Mouse (Mus musculus) hindbrain, embryonic 11.5 days (tissue): ENCODE data around the gene Gpx4. TPM values are rescaled to one million over a fixed set of nuclear protein-coding genes. Genes with fewer than 3 reads are reported as not detected.

Experiments used
- ATAC-seq: fragments of 200-750 bp; cut with Nextera tagmentation; 2 replicates; pipeline ENCODE4 v1.8.0; 2017; ENCODE audit warnings: mild to moderate bottlenecking, moderate TSS enrichment, moderate library complexity; ENCODE audit not compliant: low FRiP score
- DNase-seq: peaks from one replicate; pipeline ENCODE4 v3.0.0-alpha.2; 2015; ENCODE audit warnings: low spot score
- H3K27ac ChIP-seq: fragments of 300-500 bp; sonication (generic); 2 replicates; pipeline ENCODE4 v1.5.1; 2014; ENCODE audit warnings: mild to moderate bottlenecking, low read depth, low read length
- H3K27me3 ChIP-seq: fragments of 300-500 bp; sonication (generic); 2 replicates; pipeline ENCODE4 v1.6.1; 2014; ENCODE audit warnings: mild to moderate bottlenecking, low read length, moderate library complexity, mixed read lengths; ENCODE audit not compliant: control insufficient read depth, insufficient read depth
- H3K36me3 ChIP-seq: fragments of 300-500 bp; sonication (generic); 2 replicates; pipeline ENCODE4 v1.6.1; 2014; ENCODE audit warnings: mild to moderate bottlenecking, low read length, moderate library complexity, mixed read lengths; ENCODE audit not compliant: control insufficient read depth, insufficient read depth
- H3K4me1 ChIP-seq: fragments of 300-500 bp; sonication (generic); replicated peaks from 2 replicates; pipeline ENCODE4 v1.6.1; 2014; ENCODE audit warnings: low read length, mixed read lengths; ENCODE audit not compliant: control insufficient read depth, insufficient read depth
- H3K4me2 ChIP-seq: fragments of 300-500 bp; sonication (generic); replicated peaks from 2 replicates; pipeline ENCODE4 v1.6.1; 2014; ENCODE audit warnings: mild to moderate bottlenecking, low read depth, low read length
- H3K4me3 ChIP-seq: fragments of 300-500 bp; sonication (generic); 2 replicates; pipeline ENCODE4 v1.5.1; 2014; ENCODE audit warnings: low read depth, low read length
- H3K9ac ChIP-seq: fragments of 300-500 bp; sonication (generic); 2 replicates; pipeline ENCODE4 v1.6.1; 2014; ENCODE audit warnings: low read depth, low read length
- H3K9me3 ChIP-seq: fragments of 300-500 bp; sonication (generic); 2 replicates; pipeline ENCODE4 v1.6.1; 2016; ENCODE audit warnings: low read length; ENCODE audit not compliant: control insufficient read depth
- WGBS: fragments of 180-500 bp; shearing (Covaris S2); extraction: QIAGEN DNeasy Blood & Tissue Kit; methylation state at CpG from one replicate; pipeline ENCODE4 v1.1.7; 2014; 5-methylcytosine and 5-hydroxymethylcytosine counted together
- polyA plus RNA-seq: library from polyadenylated mRNA; unstranded; fragments of >200 nt; fragmentation: Nextera tagmentation; extraction: Ambion mirVana; gene quantifications from 2 replicates; pipeline ENCODE4 v1.2.1, GENCODE M21; 2014

The Gpx4 gene
- polyA plus RNA-seq, 1 experiment from 2014 or later, result 543 TPM

GRCm38 (mm10) chr10:80094684-80095083, 47.7 kb downstream of the Gpx4 start:
- no peak overlapping the region for H3K4me2 ChIP-seq
- ATAC-seq (no peak), DNase-seq (no peak)
- no peaks in the 10 kb centered on the region for H3K27me3 ChIP-seq
- 76% methylated on average over 3 of the region's 3 CpGs for WGBS
- H3K9me3 ChIP-seq, result no peaks in the 10 kb centered on the region
- H3K9ac ChIP-seq, result no peak overlapping the region
- no peak overlapping the region for H3K4me3 ChIP-seq
- no peaks in the 10 kb centered on the region for H3K4me1 ChIP-seq
- no peaks in the 10 kb centered on the region for H3K36me3 ChIP-seq
- H3K27ac ChIP-seq, result no peak overlapping the region

- H3K9ac ChIP-seq, result no peak overlapping the region
- no peak overlapping the region for H3K4me2 ChIP-seq
- ATAC-seq (no peak), DNase-seq (no peak)
- WGBS, result 85% methylated on average over 5 of the region's 5 CpGs
- H3K4me3 ChIP-seq, result no peak overlapping the region
- H3K36me3 ChIP-seq, result no peaks in the 10 kb centered on the region
- H3K4me1 ChIP-seq, result no peaks in the 10 kb centered on the region
- H3K27me3 ChIP-seq, result no peaks in the 10 kb centered on the region
- no peaks in the 10 kb centered on the region for H3K9me3 ChIP-seq
- no peak overlapping the region for H3K27ac ChIP-seq
Observed at GRCm38 (mm10) chr10:80095547-80095946, 48.6 kb downstream of the Gpx4 start.

- no peak overlapping the region for H3K4me3 ChIP-seq
- no peak for ATAC-seq
- no peak overlapping the region for H3K9ac ChIP-seq
- H3K27ac ChIP-seq, result no peak overlapping the region
- H3K4me2 ChIP-seq, result no peak overlapping the region
- 26% methylated on average over 6 of the region's 7 CpGs for WGBS
- H3K4me1 ChIP-seq, result no peaks in the 10 kb centered on the region; the same call in 1 of the 2 replicates
- no peaks in the 10 kb centered on the region for H3K27me3 ChIP-seq
- no peaks in the 10 kb centered on the region for H3K36me3 ChIP-seq
- H3K9me3 ChIP-seq, result no peaks in the 10 kb centered on the region
- no peak for DNase-seq
Observed at GRCm38 (mm10) chr10:80097275-80097674, 50.3 kb downstream of the Gpx4 start.

GRCm38 (mm10) chr10:80098630-80099029, 51.7 kb downstream of the Gpx4 start:
- H3K27ac ChIP-seq, result no peak overlapping the region
- no peaks in the 10 kb centered on the region for H3K36me3 ChIP-seq
- H3K9ac ChIP-seq, result no peak overlapping the region
- H3K27me3 ChIP-seq, result no peaks in the 10 kb centered on the region
- DNase-seq, result no peak
- no peaks in the 10 kb centered on the region for H3K9me3 ChIP-seq
- no peak overlapping the region for H3K4me2 ChIP-seq
- no peak overlapping the region for H3K4me3 ChIP-seq
- no peaks in the 10 kb centered on the region; the same call in 1 of the 2 replicates for H3K4me1 ChIP-seq
- 87% methylated on average over 5 of the region's 5 CpGs for WGBS
- no peak for ATAC-seq

DNA sequence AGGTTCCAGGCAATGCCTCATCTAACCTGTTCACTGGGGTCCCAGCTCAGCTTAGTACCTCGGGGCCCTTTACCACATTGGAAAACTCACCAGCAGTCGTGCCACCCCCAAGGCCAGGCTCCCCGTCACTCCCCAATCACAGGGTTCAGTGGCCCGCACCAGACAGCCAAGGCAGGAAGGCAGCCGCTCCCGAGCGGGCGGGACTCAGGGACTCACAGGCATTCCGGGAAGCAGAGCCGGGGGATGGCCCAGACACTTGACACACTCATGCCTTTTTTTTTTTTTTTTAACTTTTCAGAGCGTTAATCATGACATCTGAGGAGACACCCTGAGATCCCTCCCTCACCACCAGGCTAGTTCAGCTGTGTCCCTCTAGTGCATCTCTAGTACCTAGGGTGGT, 54.0 kb downstream of the Gpx4 start:
- Histone ChIP-seq H3K4me1 (no peaks in the 10 kb centered on the region; the same call in 1 of the 2 replicates), H3K9me3 (no peaks in the 10 kb centered on the region), H3K9ac (no peak overlapping the region), H3K36me3 (no peaks in the 10 kb centered on the region), H3K4me3 (no peak overlapping the region), H3K27me3 (no peaks in the 10 kb centered on the region), H3K4me2 (no peak overlapping the region), H3K27ac (no peak overlapping the region)
- ATAC-seq (no peak), DNase-seq (no peak)
- 64% methylated on average over 11 of the region's 11 CpGs for WGBS

DNA sequence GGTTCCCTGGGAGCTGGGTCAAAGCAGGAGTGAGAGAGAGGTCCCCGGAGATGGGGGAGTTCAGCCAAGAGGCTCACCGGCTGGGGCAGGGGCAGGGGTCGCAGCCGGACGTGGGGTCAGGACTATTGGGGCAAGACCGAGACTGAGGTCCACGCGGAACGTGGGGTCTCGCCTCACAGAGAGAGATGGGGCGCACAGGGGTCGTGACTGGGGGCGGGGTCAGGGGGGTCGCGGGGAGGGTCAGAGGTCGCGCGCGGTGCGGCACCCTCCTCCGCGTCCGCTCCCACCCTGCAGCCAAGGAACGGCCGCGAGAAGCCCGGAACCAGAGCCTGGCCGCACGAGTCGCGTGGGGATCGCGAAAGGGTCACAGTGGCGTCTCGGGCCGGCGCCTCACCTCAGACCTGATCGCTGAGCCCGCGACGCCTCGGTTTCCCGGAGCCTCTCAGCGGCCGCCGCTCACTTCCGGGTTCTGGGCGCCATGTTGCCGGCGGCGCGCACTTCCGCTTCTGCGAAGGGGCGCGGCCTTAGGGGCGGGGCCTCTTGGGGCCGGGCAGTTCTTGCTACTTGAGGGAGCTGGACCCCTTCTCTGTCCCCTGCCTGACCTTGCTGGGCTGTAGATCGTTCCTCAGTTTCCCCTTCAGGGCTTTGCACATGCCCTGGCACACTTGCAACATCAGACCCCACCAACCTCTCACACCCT, 55.4 kb downstream of the Gpx4 start:
- peak; percentile 95 for DNase-seq
- under 1% methylated on average over 54 of the region's 59 CpGs for WGBS

GRCm38 (mm10) chr10:80103032-80103431, 56.1 kb downstream of the Gpx4 start:
- no peak overlapping the region for H3K27ac ChIP-seq
- H3K9me3 ChIP-seq, result no peaks in the 10 kb centered on the region
- H3K27me3 ChIP-seq, result no peaks in the 10 kb centered on the region
- DNase-seq (no peak), ATAC-seq (peak; percentile 10; the same call in 1 of the 2 replicates)
- H3K9ac ChIP-seq, result no peak overlapping the region
- 83% methylated on average over 2 of the region's 2 CpGs for WGBS
- H3K36me3 ChIP-seq, result no peaks in the 10 kb centered on the region
- H3K4me2 ChIP-seq, result no peak overlapping the region
- H3K4me3 ChIP-seq, result no peak overlapping the region
- H3K4me1 ChIP-seq, result no peaks in the 10 kb centered on the region; the same call in 1 of the 2 replicates

More for the DNA sequence above, 55.4 kb downstream of the Gpx4 start:
- H3K36me3 ChIP-seq, result no peaks in the 10 kb centered on the region
- H3K27me3 ChIP-seq, result no peaks in the 10 kb centered on the region
- ATAC-seq, result peak; percentile 88
- H3K9ac ChIP-seq, result peak overlapping the region; percentile 83
- no peaks in the 10 kb centered on the region; the same call in 1 of the 2 replicates for H3K4me1 ChIP-seq
- peak overlapping the region; percentile 88 for H3K4me2 ChIP-seq
- H3K4me3 ChIP-seq, result peak overlapping the region; percentile 84
- H3K27ac ChIP-seq, result peak overlapping the region; percentile 58
- no peaks in the 10 kb centered on the region for H3K9me3 ChIP-seq

GRCm38 (mm10) chr10:80104181-80104580, 57.2 kb downstream of the Gpx4 start:
- Histone ChIP-seq H3K4me1 (no peaks in the 10 kb centered on the region; the same call in 1 of the 2 replicates), H3K9me3 (no peaks in the 10 kb centered on the region), H3K36me3 (no peaks in the 10 kb centered on the region), H3K4me2 (no peak overlapping the region), H3K4me3 (no peak overlapping the region), H3K27me3 (no peaks in the 10 kb centered on the region), H3K27ac (no peak overlapping the region), H3K9ac (no peak overlapping the region)
- WGBS, result 80% methylated on average over 3 of the region's 3 CpGs
- DNase-seq (no peak), ATAC-seq (no peak)

DNA sequence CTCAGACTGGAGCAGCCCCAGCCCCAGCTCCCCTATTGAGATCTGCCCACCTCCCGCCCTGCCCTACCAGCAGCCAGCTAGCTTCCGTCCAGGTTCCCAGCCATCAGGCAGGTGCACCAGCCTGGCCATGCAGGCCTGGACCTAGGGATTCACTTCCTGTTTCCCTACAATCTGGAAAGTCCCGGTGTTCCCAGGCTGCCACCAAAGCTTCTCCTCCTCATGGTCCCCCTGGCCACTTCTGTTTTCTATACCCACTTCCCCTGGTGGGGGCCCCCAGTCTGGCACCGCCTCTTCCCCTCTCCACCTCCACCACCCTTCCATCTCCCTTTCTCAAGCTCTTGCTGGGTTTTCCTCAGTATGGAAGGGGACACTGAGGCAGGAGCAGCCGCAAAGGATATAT, 58.5 kb downstream of the Gpx4 start, which contains the start of gene Sbno2:
Gene Sbno2 (minus strand): TSS at position 112 of the 400 bp plus-strand sequence.
- WGBS, result 73% methylated on average over 5 of the region's 5 CpGs
- no peaks in the 10 kb centered on the region for H3K9me3 ChIP-seq
- DNase-seq (no peak), ATAC-seq (no peak)
- no peaks in the 10 kb centered on the region for H3K27me3 ChIP-seq
- no peaks in the 10 kb centered on the region; the same call in 1 of the 2 replicates for H3K4me1 ChIP-seq
- H3K4me2 ChIP-seq, result no peak within 1 kb of the TSS
- no peaks in the 10 kb centered on the region for H3K36me3 ChIP-seq
- no peak within 1 kb of the TSS for H3K4me3 ChIP-seq
- H3K27ac ChIP-seq, result no peak within 1 kb of the TSS
- H3K9ac ChIP-seq, result no peak within 1 kb of the TSS
